Mouse (Mus musculus) activated CD4-positive, CD25-positive, alpha-beta regulatory T cell, adult 4 months (primary cell): ENCODE results near the gene Dennd2d. TPM values are rescaled to one million over a fixed set of nuclear protein-coding genes. Genes with fewer than 3 reads are reported as not detected.

Source experiments
- ATAC-seq: one replicate; pipeline ENCODE4 v1.8.0; 2017
- polyA plus RNA-seq, 2 experiments: library from polyadenylated mRNA; unstranded; fragments of 100-300 nt; shearing (Covaris generic); gene quantifications; one replicate each; pipeline ENCODE4 v1.2.1; 2017

Gene Dennd2d
- polyA plus RNA-seq, 2 experiments from 2014 or later: 153 to 177 TPM

- no peak for ATAC-seq
Measured at GRCm38 (mm10) chr3:106496045-106496721, 14.0 kb downstream of the Dennd2d start.

GRCm38 (mm10) chr3:106496996-106497395, 14.8 kb downstream of the Dennd2d start:
- no peak for ATAC-seq

GRCm38 (mm10) chr3:106500510-106500909, 18.3 kb downstream of the Dennd2d start:
- no peak for ATAC-seq

GRCm38 (mm10) chr3:106502892-106503291, 20.7 kb downstream of the Dennd2d start:
- no peak for ATAC-seq

GRCm38 (mm10) chr3:106510669-106511068, 28.5 kb downstream of the Dennd2d start:
- no peak for ATAC-seq

GRCm38 (mm10) chr3:106515016-106515415, 32.8 kb downstream of the Dennd2d start:
- no peak for ATAC-seq

- ATAC-seq: peak; percentile 14
Measured at GRCm38 (mm10) chr3:106522730-106523129, 40.5 kb downstream of the Dennd2d start.

GRCm38 (mm10) chr3:106526411-106526810, 44.2 kb downstream of the Dennd2d start:
- ATAC-seq: no peak

- ATAC-seq: no peak
Measured at GRCm38 (mm10) chr3:106528032-106528431, 45.8 kb downstream of the Dennd2d start.

- ATAC-seq: no peak
Measured at GRCm38 (mm10) chr3:106533277-106533676, 51.1 kb downstream of the Dennd2d start.

GRCm38 (mm10) chr3:106544721-106545316, 62.6 kb downstream of the Dennd2d start:
- no peak for ATAC-seq

- ATAC-seq: peak; percentile 82
Measured at GRCm38 (mm10) chr3:106547171-106547923, 65.1 kb downstream of the Dennd2d start, which contains the start of the genes Dram2 and Cept1. TSS of gene Dram2 (plus strand) at chr3:106547798. TSS of gene Cept1 (minus strand) at chr3:106547802.

- ATAC-seq: peak; percentile 4
Measured at GRCm38 (mm10) chr3:106547924-106548539, 65.8 kb downstream of the Dennd2d start.

GRCm38 (mm10) chr3:106548971-106549370, 66.8 kb downstream of the Dennd2d start:
- ATAC-seq: no peak

Other genes with a start within 250 kb of the Dennd2d start
- under 1 TPM in 1 of 2 experiments, not detected in 1; 0.53 TPM for gene Chil6, start 76.2 kb upstream of the Dennd2d start, polyA plus RNA-seq
- gene Dram2, start 65.4 kb downstream of the Dennd2d start, polyA plus RNA-seq: 10 to 100 TPM; 43.0 to 48.1 TPM
- 100 to 1,000 TPM; 108 to 110 TPM for gene Cept1, start 65.4 kb downstream of the Dennd2d start, polyA plus RNA-seq
- 10 to 100 TPM; 50.2 to 71.0 TPM for gene Lrif1, start 202.6 kb downstream of the Dennd2d start, polyA plus RNA-seq